Mouse (Mus musculus): ENCODE results near the gene Mgam.
"Not testable (repeated sequence)": the region's sequence is repeated elsewhere in the genome, so short reads cannot be mapped to it uniquely, and the experiment has no call there.

GRCm38 (mm10) chr6:40713494-40713893, 84.9 kb downstream of the Mgam start:
- not testable (repeated sequence) for TF ChIP-seq CTCF (IDR thresholded peaks at IDR 0.05; ENCODE audit: extremely low read depth, insufficient read depth, insufficient read length, insufficient replicate concordance); POLR2A (IDR thresholded peaks at IDR 0.05; ENCODE audit: low read depth, low read length)

Measured in spleen, adult 2 months (tissue).